Mouse (Mus musculus): ENCODE measurements around the gene Atp6ap1. TPM values are rescaled to one million over a fixed set of nuclear protein-coding genes. Genes with fewer than 3 reads are reported as not detected.

Atp6ap1 gene
- total RNA-seq, 2 experiments from 2014 or later: 77.8 to 95.1 TPM

- TF ChIP-seq CTCF (IDR thresholded peaks at IDR 0.05): no peak
- peak; percentile 94 for DNase-seq
- peak within 1 kb of the TSS; percentile 94 for H3K27ac ChIP-seq
- intact Hi-C loops (cut with DNase I): loop anchor here (5.0 kb wide), 1 partner anchor 41 kb away; the partner anchor contains the start of gene Rpl10
- H3K4me3 ChIP-seq: peak within 1 kb of the TSS; percentile 87
Observed at GRCm38 (mm10) chrX:74312540-74313464, 15.9 kb downstream of the Atp6ap1 start, which contains the start of gene Fam50a. Fam50a (plus strand) TSS chrX:74313033.

DNA sequence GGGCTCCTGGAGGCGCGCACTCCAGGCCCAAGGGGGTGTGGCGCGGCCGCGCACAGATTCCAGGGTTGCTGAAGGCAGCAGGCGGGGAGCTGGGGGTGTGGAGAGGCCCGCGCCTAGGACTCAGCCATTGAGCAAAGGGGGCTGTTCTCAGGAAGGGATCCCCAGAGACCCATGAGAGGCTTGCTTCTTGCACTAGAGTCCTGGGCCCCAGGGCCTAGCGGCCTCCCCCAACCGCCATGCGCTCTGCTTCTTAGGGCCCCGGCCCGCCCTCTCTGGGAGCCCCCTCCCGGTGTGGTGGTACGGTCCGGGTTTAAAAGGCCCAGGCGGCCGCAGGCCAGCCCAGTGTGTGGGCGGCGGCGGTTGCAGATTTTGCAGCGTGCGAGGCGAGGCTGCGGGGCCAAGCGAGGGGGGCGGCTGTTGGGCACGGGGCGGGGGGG, 31.8 kb downstream of the Atp6ap1 start, which contains the start of gene Plxna3:
Plxna3 (plus strand) TSS at position 342 of the 437 bp plus-strand sequence.
- H3K4me3 ChIP-seq: peak within 1 kb of the TSS; percentile 74
- DNase-seq: peak; percentile 74
- TF ChIP-seq CTCF (IDR thresholded peaks at IDR 0.05): no peak
- peak within 1 kb of the TSS; percentile 83 for H3K27ac ChIP-seq
- intact Hi-C loops (cut with DNase I): no loop called here

DNA sequence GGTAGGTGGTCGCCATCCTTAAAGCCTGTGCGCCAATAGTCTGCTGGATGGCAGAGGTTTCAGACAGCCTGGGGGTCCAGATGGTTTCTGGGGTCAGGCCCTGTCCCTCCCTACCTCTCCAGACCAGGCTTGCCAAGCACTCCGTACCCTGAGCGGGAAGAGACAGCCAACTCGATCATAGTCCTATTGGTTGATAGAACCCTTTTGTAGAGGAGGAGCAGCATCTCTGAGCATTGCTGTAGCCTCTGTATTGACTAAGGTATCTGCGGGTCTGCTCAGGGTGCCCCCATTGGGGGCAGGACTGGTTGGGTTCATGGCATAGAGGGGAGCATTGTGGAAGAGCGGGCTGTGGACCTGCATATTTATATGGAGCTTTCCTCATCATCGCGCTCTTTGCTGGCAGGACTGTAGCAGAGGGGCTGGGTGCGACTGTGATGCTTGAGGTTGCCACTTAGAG, 32.3 kb downstream of the Atp6ap1 start:
- intact Hi-C loops (cut with DNase I): no loop called here
- no peak for DNase-seq
- peak overlapping the region; percentile 74 for H3K4me3 ChIP-seq
- TF ChIP-seq CTCF (IDR thresholded peaks at IDR 0.05): no peak
- peak overlapping the region; percentile 83 for H3K27ac ChIP-seq

DNA sequence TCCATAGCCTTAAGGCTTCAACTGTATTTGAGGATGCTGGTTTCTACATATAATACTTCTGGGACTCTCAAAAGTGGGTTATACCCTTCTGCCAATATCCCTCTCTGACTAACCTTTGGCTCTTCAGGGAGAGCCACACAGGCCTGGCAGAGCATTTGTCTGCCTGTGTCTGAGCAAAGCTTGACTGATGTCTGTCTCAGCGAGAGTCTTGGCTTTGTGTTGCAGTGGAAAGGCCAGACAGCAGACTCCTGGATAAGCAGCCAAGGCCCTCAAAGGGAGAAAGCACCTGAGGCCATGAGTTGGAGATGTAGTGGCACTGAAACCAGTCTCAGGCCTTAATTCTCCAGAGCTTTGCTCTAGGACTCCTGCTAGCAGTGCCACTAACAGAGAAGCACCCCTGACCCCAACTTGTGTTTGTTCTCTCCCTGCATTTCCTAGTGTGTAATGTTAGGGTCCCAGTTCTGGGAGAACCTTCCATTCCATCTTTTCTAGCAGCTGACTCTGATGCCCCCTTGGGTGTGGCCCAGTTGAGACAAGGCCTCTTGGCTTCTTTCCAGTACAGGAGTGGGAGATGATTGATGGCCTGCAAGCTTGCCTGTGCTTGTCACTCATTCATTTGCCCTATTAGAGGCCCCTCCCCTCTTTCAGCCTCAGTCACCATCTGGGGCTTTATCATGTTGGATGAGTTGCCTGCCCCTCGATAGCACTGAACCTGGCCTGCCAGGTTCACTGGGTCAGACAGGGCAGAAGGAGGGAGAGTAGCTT, 33.5 kb downstream of the Atp6ap1 start:
- Histone ChIP-seq H3K27ac (no peak overlapping the region), H3K4me3 (no peak overlapping the region)
- no peak for DNase-seq
- TF ChIP-seq CTCF (IDR thresholded peaks at IDR 0.05): no peak
- intact Hi-C loops (cut with DNase I): no loop called here

GRCm38 (mm10) chrX:74352645-74353466, 56.0 kb downstream of the Atp6ap1 start:
- no peak for DNase-seq
- Histone ChIP-seq H3K27ac (peak overlapping the region; percentile 83), H3K4me3 (peak overlapping the region; percentile 79)
- TF ChIP-seq CTCF (IDR thresholded peaks at IDR 0.05): no peak
- intact Hi-C loops (cut with DNase I): no loop called here

DNA sequence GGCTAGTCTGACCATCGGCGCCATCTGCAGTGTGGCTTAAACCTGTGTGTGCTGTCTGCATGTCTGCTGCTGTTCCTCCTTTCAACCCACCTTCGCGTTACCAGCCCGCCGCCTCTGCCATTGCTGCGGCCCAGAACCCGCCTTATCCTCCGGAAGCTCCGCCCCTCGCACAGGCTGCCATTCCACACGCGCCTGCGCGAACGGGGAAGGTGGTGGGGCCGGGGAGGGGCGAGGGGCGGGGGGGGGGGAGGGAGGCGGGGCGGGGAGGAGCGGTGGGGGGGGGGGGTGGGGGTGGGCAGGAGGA, 56.5 kb downstream of the Atp6ap1 start, which contains the start of gene Lage3:
Lage3 (minus strand) TSS at position 152 of the 304 bp plus-strand sequence.
- Histone ChIP-seq H3K4me3 (peak within 1 kb of the TSS; percentile 79), H3K27ac (peak within 1 kb of the TSS; percentile 83)
- intact Hi-C loops (cut with DNase I): no loop called here
- TF ChIP-seq CTCF (IDR thresholded peaks at IDR 0.05): no peak
- DNase-seq: peak; percentile 88

Small RNA genes within 50 kb of the gene (microRNA-seq; reads per million reads assigned to microRNA genes)
- gene Mir7091 (not detected), gene Mir7092 (not detected)

Other genes with a start within 250 kb of the Atp6ap1 start
- not detected for gene Opn1mw, start 169.6 kb upstream of the Atp6ap1 start, total RNA-seq (2021)
- 10 to 100 TPM; 29.0 to 29.3 TPM for gene Mecp2, start 161.7 kb upstream of the Atp6ap1 start, total RNA-seq (2021)
- not detected for gene Tex28, start 129.3 kb upstream of the Atp6ap1 start, total RNA-seq (2021)
- gene Tktl1, start 119.8 kb upstream of the Atp6ap1 start, total RNA-seq (2021): not detected
- 10 to 100 TPM; 32.3 to 48.3 TPM for gene Flna, start 47.3 kb upstream of the Atp6ap1 start, total RNA-seq (2021)
- 10 to 100 TPM; 25.7 to 30.3 TPM for gene Emd, start 42.4 kb upstream of the Atp6ap1 start, total RNA-seq (2021)
- 100 to 1,000 TPM; 165 to 212 TPM for gene Rpl10, start 26.3 kb upstream of the Atp6ap1 start, total RNA-seq (2021)
- 10 to 100 TPM; 48.5 to 48.7 TPM for gene Taz, start 15.2 kb upstream of the Atp6ap1 start, total RNA-seq (2021)
- 100 to 1,000 TPM in 1 of 2 experiments, 10 to 100 TPM in 1; 98.0 to 105 TPM for gene Dnase1l1, start 14.8 kb upstream of the Atp6ap1 start, total RNA-seq (2021)
- 10 to 100 TPM; 30.6 to 36.0 TPM for gene Gdi1, start 7.9 kb downstream of the Atp6ap1 start, total RNA-seq (2021)
- 10 to 100 TPM; 22.5 to 27.6 TPM for gene Fam50a, start 15.9 kb downstream of the Atp6ap1 start, total RNA-seq (2021)
- gene Plxna3, start 32.0 kb downstream of the Atp6ap1 start, total RNA-seq (2021): under 1 TPM; 0.15 to 0.50 TPM
- gene Lage3, start 56.5 kb downstream of the Atp6ap1 start, total RNA-seq (2021): 10 to 100 TPM; 33.9 to 37.1 TPM
- gene Ubl4a, start 76.1 kb downstream of the Atp6ap1 start, total RNA-seq (2021): 10 to 100 TPM; 55.6 to 63.7 TPM
- 1 to 10 TPM; 2.5 TPM for gene Slc10a3, start 76.3 kb downstream of the Atp6ap1 start, total RNA-seq (2021)
- gene Fam3a, start 96.2 kb downstream of the Atp6ap1 start, total RNA-seq (2021): 10 to 100 TPM; 13.2 to 13.6 TPM
- 10 to 100 TPM; 21.2 to 26.8 TPM for gene Ikbkg, start 96.2 kb downstream of the Atp6ap1 start, total RNA-seq (2021)
- 1 to 10 TPM; 4.2 to 4.7 TPM for gene G6pdx, start 132.1 kb downstream of the Atp6ap1 start, total RNA-seq (2021)
- gene Gm6880, start 184.3 kb downstream of the Atp6ap1 start, total RNA-seq (2021): not detected